Mouse (Mus musculus): ENCODE results near the gene Il17c.

GRCm38 (mm10) chr8:122432443-122433268, 10.8 kb downstream of the Il17c start, which contains the start of gene Cyba:
- 0 out of 2 replicates have a peak, but pooled peaks have one; percentile 36 for TF ChIP-seq POLR2A (IDR thresholded peaks at IDR 0.05; ENCODE audit: extremely low read depth, insufficient read depth, low read length)
- no peak for TF ChIP-seq CTCF (IDR thresholded peaks at IDR 0.05; ENCODE audit: extremely low read depth, insufficient read depth, low read length)

All from cortical plate, adult 2 months (tissue).